Mouse (Mus musculus): ENCODE results near the gene Oit1. TPM values are rescaled to one million over a fixed set of nuclear protein-coding genes. Genes with fewer than 3 reads are reported as not detected.

Gene Oit1
- total and polyA plus RNA-seq, 3 experiments = not detected

DNA sequence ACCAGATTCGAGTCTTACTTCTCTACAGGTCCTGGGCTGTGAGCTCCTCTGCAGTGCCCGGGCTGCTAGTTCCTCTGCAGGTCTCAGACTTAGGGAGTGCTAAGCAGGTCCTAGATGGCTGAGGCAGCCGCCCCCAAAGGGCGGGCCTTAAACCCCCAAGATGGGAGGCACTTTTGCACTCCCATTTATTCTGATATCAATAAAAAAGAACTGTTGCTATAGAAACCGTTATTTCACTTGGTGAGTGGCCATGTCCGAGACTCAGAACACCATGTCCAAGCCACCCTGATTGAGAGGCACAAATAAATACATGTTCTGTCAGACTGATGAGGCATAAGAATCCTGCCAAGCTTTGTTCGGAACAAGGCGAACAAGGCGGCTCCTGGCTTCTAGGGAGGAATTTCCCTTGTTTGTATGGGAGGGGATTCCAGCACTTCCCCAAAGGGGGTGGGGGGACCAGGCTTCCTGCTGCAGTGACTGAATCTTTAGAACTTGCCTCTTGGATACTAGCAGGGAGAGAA, 68.9 kb downstream of the Oit1 start:
- ATAC-seq (ENCODE audit: extremely low read depth, insufficient number of reproducible peaks, low FRiP score, poor library complexity, severe bottlenecking) (no peak), DNase-seq (ENCODE audit: low spot score) (no peak)
- Histone ChIP-seq H3K36me3 (replicated peaks) (no peaks in the 10 kb centered on the region), H3K9me3 (replicated peaks) (no peaks in the 10 kb centered on the region), H3K4me3 (ENCODE audit: low read depth, low read length) (no peak overlapping the region), H3K4me1 (ENCODE audit: insufficient read depth, low read depth, low read length) (no peaks in the 10 kb centered on the region), H3K27me3 (ENCODE audit: insufficient read depth, low read length) (peaks cover 3% of the 10 kb centered on the region; the same call in 1 of the 2 replicates)
- TF ChIP-seq POLR2AphosphoS5 (IDR thresholded peaks at IDR 0.05; ENCODE audit: insufficient replicate concordance, low read depth, low read length) (no peak), GATA1 (IDR thresholded peaks at IDR 0.05; ENCODE audit: borderline replicate concordance, low read length) (no peak), TAL1 (conservative IDR thresholded peaks at IDR 0.05; ENCODE audit: low read depth, low read length) (no peak), GATA2 (IDR thresholded peaks at IDR 0.05; ENCODE audit: borderline replicate concordance, low read depth, low read length) (no peak), CTCF (IDR thresholded peaks at IDR 0.05; ENCODE audit: low read depth, low read length) (no peak)

DNA sequence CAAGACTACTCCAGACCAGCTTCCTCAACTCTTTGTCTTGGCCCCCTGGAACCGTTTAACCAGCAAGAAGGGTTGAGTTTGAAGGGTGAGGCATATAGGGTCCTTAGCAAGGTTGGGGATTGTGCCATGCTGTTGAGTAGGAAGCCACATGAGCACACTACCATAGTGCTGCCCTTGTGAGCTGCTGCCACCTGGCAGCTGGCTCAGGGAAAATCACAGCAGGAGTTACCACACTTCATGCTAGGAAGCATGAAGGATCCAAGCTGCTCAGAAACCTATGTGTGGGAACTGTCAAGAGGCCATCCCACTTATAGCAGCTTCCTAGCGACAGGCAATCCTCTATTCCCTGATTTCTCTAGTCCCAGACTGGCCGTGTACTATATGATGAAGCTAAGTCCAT, 69.9 kb downstream of the Oit1 start:
- TF ChIP-seq CTCF (IDR thresholded peaks at IDR 0.05; ENCODE audit: low read depth, low read length) (no peak), POLR2AphosphoS5 (IDR thresholded peaks at IDR 0.05; ENCODE audit: insufficient replicate concordance, low read depth, low read length) (no peak), GATA2 (IDR thresholded peaks at IDR 0.05; ENCODE audit: borderline replicate concordance, low read depth, low read length) (no peak), TAL1 (conservative IDR thresholded peaks at IDR 0.05; ENCODE audit: low read depth, low read length) (no peak), GATA1 (IDR thresholded peaks at IDR 0.05; ENCODE audit: borderline replicate concordance, low read length) (no peak)
- Histone ChIP-seq H3K4me3 (ENCODE audit: low read depth, low read length) (no peak overlapping the region), H3K9me3 (replicated peaks) (no peaks in the 10 kb centered on the region), H3K4me1 (ENCODE audit: insufficient read depth, low read depth, low read length) (no peaks in the 10 kb centered on the region), H3K36me3 (replicated peaks) (no peaks in the 10 kb centered on the region), H3K27me3 (ENCODE audit: insufficient read depth, low read length) (peaks cover 3% of the 10 kb centered on the region; the same call in 1 of the 2 replicates)
- DNase-seq (ENCODE audit: low spot score) (no peak), ATAC-seq (ENCODE audit: extremely low read depth, insufficient number of reproducible peaks, low FRiP score, poor library complexity, severe bottlenecking) (no peak)

- H3K4me1 ChIP-seq (ENCODE audit: insufficient read depth, low read depth, low read length) = no peaks in the 10 kb centered on the region
- H3K27me3 ChIP-seq (ENCODE audit: insufficient read depth, low read length) = peaks cover 3% of the 10 kb centered on the region; the same call in 1 of the 2 replicates
- DNase-seq (ENCODE audit: low spot score) = no peak
- no peak overlapping the region for H3K4me3 ChIP-seq (ENCODE audit: low read depth, low read length)
- no peaks in the 10 kb centered on the region for H3K36me3 ChIP-seq (replicated peaks)
- TF ChIP-seq GATA1 (IDR thresholded peaks at IDR 0.05; ENCODE audit: borderline replicate concordance, low read length) (no peak), CTCF (IDR thresholded peaks at IDR 0.05; ENCODE audit: low read depth, low read length) (no peak), POLR2AphosphoS5 (IDR thresholded peaks at IDR 0.05; ENCODE audit: insufficient replicate concordance, low read depth, low read length) (no peak)
- no peaks in the 10 kb centered on the region for H3K9me3 ChIP-seq (replicated peaks)
- ATAC-seq (ENCODE audit: extremely low read depth, insufficient number of reproducible peaks, low FRiP score, poor library complexity, severe bottlenecking) = no peak
These were observed 71.7 kb downstream of the Oit1 start for GRCm38 (mm10) chr14:8306884-8307283.

DNA sequence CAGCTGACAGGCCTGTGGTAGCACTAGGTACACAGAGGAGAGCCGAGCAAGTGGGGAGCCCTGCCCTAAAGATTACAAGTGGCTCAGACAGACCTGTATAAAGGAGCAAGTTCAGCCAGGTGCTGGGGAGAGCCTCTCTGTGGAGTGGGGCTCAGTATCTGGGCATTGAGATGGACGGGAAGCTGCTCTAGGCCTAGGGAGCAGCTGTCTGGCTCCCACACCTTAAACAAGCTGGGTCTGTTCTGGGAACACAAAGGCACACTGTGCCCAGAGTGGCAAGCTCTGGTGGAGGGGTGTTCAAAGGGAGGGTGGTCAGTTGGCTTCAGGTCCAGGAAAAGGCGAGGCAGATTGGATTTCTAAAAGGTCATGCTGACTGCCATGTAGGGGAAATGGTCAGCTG, 73.5 kb downstream of the Oit1 start:
- TF ChIP-seq CTCF (IDR thresholded peaks at IDR 0.05; ENCODE audit: low read depth, low read length) (no peak), GATA1 (IDR thresholded peaks at IDR 0.05; ENCODE audit: borderline replicate concordance, low read length) (no peak), GATA2 (IDR thresholded peaks at IDR 0.05; ENCODE audit: borderline replicate concordance, low read depth, low read length) (no peak), POLR2AphosphoS5 (IDR thresholded peaks at IDR 0.05; ENCODE audit: insufficient replicate concordance, low read depth, low read length) (no peak), TAL1 (conservative IDR thresholded peaks at IDR 0.05; ENCODE audit: low read depth, low read length) (no peak)
- Histone ChIP-seq H3K27me3 (ENCODE audit: insufficient read depth, low read length) (peaks cover 3% of the 10 kb centered on the region; the same call in 1 of the 2 replicates), H3K4me1 (ENCODE audit: insufficient read depth, low read depth, low read length) (no peaks in the 10 kb centered on the region), H3K9me3 (replicated peaks) (no peaks in the 10 kb centered on the region), H3K4me3 (ENCODE audit: low read depth, low read length) (no peak overlapping the region), H3K36me3 (replicated peaks) (no peaks in the 10 kb centered on the region)
- DNase-seq (ENCODE audit: low spot score) = no peak
- no peak for ATAC-seq (ENCODE audit: extremely low read depth, insufficient number of reproducible peaks, low FRiP score, poor library complexity, severe bottlenecking)

- ATAC-seq (ENCODE audit: extremely low read depth, insufficient number of reproducible peaks, low FRiP score, poor library complexity, severe bottlenecking) (no peak), DNase-seq (ENCODE audit: low spot score) (no peak)
- Histone ChIP-seq H3K4me1 (ENCODE audit: insufficient read depth, low read depth, low read length) (no peaks in the 10 kb centered on the region), H3K36me3 (replicated peaks) (no peaks in the 10 kb centered on the region), H3K9me3 (replicated peaks) (no peaks in the 10 kb centered on the region), H3K27me3 (ENCODE audit: insufficient read depth, low read length) (peaks cover 3% of the 10 kb centered on the region; the same call in 1 of the 2 replicates), H3K4me3 (ENCODE audit: low read depth, low read length) (no peak overlapping the region)
- TF ChIP-seq TAL1 (conservative IDR thresholded peaks at IDR 0.05; ENCODE audit: low read depth, low read length) (no peak), CTCF (IDR thresholded peaks at IDR 0.05; ENCODE audit: low read depth, low read length) (no peak), POLR2AphosphoS5 (IDR thresholded peaks at IDR 0.05; ENCODE audit: insufficient replicate concordance, low read depth, low read length) (no peak), GATA2 (IDR thresholded peaks at IDR 0.05; ENCODE audit: borderline replicate concordance, low read depth, low read length) (no peak), GATA1 (IDR thresholded peaks at IDR 0.05; ENCODE audit: borderline replicate concordance, low read length) (no peak)
These were observed 74.5 kb downstream of the Oit1 start for GRCm38 (mm10) chr14:8304082-8304481.

DNA sequence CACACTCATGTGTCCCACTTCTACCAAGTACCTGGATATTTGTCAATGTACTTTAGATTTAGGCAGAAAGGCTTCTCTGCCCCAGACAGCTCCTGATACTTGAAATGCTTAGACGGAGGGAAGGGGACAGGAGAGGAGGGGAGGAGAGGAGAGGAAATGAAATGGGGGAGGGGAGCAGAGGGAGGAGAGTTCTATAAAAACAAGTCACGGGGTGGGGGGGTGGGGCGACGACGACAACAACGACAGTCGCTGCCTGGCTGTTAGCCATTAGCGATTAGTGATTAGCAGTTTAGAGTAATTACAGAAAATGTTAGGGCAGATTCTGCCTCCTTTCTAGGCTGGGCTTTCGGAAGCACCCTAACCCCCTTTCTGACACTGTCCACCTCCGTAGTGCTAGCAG, 75.9 kb downstream of the Oit1 start:
- H3K27me3 ChIP-seq (ENCODE audit: insufficient read depth, low read length) = peaks cover 3% of the 10 kb centered on the region; the same call in 1 of the 2 replicates
- no peak overlapping the region for H3K4me3 ChIP-seq (ENCODE audit: low read depth, low read length)
- TF ChIP-seq GATA2 (IDR thresholded peaks at IDR 0.05; ENCODE audit: borderline replicate concordance, low read depth, low read length) (no peak), GATA1 (IDR thresholded peaks at IDR 0.05; ENCODE audit: borderline replicate concordance, low read length) (no peak), TAL1 (conservative IDR thresholded peaks at IDR 0.05; ENCODE audit: low read depth, low read length) (no peak), CTCF (IDR thresholded peaks at IDR 0.05; ENCODE audit: low read depth, low read length) (no peak), POLR2AphosphoS5 (IDR thresholded peaks at IDR 0.05; ENCODE audit: insufficient replicate concordance, low read depth, low read length) (no peak)
- DNase-seq (ENCODE audit: low spot score) (no peak), ATAC-seq (ENCODE audit: extremely low read depth, insufficient number of reproducible peaks, low FRiP score, poor library complexity, severe bottlenecking) (no peak)
- H3K4me1 ChIP-seq (ENCODE audit: insufficient read depth, low read depth, low read length) = no peaks in the 10 kb centered on the region
- no peaks in the 10 kb centered on the region for H3K36me3 ChIP-seq (replicated peaks)
- H3K9me3 ChIP-seq (replicated peaks) = no peaks in the 10 kb centered on the region
